Mouse (Mus musculus) heart, embryonic 10.5 days (tissue): ENCODE results near the gene Phf10. TPM values are rescaled to one million over a fixed set of nuclear protein-coding genes. Genes with fewer than 3 reads are reported as not detected.
"Not testable (repeated sequence)": the region's sequence is repeated elsewhere in the genome, so short reads cannot be mapped to it uniquely, and the experiment has no call there.

ENCODE experiments used
- DNase-seq: peaks from one replicate; pipeline ENCODE4 v3.0.0-alpha.2; 2017; ENCODE audit warnings: low spot score
- H3K27ac ChIP-seq: fragments of 300-500 bp; sonication (generic); 2 replicates; pipeline ENCODE4 v1.5.1; 2016; ENCODE audit warnings: mild to moderate bottlenecking
- H3K27me3 ChIP-seq: fragments of 300-500 bp; sonication (generic); 2 replicates; pipeline ENCODE4 v1.6.1; 2016; ENCODE audit warnings: mild to moderate bottlenecking; ENCODE audit not compliant: poor library complexity, insufficient read depth, severe bottlenecking
- H3K36me3 ChIP-seq: fragments of 300-500 bp; sonication (generic); 2 replicates; pipeline ENCODE4 v1.6.1; 2016; ENCODE audit warnings: mild to moderate bottlenecking, moderate library complexity
- H3K4me1 ChIP-seq: fragments of 300-500 bp; sonication (generic); 2 replicates; pipeline ENCODE4 v1.6.1; 2016; ENCODE audit warnings: mild to moderate bottlenecking
- H3K4me3 ChIP-seq: fragments of 300-500 bp; sonication (generic); 2 replicates; pipeline ENCODE4 v1.5.1; 2016; ENCODE audit warnings: mild to moderate bottlenecking, moderate library complexity
- H3K9me3 ChIP-seq: fragments of 300-500 bp; sonication (generic); 2 replicates; pipeline ENCODE4 v1.6.1; 2016; ENCODE audit warnings: mild to moderate bottlenecking, moderate library complexity
- WGBS: fragments of 180-500 bp; shearing (Covaris S2); methylation state at CpG from one replicate; pipeline ENCODE4 v1.1.7; 2016; 5-methylcytosine and 5-hydroxymethylcytosine counted together
- polyA plus RNA-seq: library from polyadenylated mRNA; unstranded; fragments of >200 nt; fragmentation: Nextera tagmentation; extraction: Ambion mirVana; gene quantifications from 2 replicates; pipeline ENCODE4 v1.2.1, GENCODE M21; 2016

Gene Phf10
- polyA plus RNA-seq, 1 experiment from 2014 or later: 33.3 TPM

GRCm38 (mm10) chr17:14961557-14962154, 583 bp upstream of the Phf10 start:
- not testable (repeated sequence) for H3K27ac ChIP-seq, H3K36me3 ChIP-seq, DNase-seq, H3K9me3 ChIP-seq, H3K27me3 ChIP-seq, H3K4me1 ChIP-seq, H3K4me3 ChIP-seq
- no CpG with 5 or more reads among the region's 44 CpGs for WGBS

GRCm38 (mm10) chr17:14960520-14960919, 553 bp downstream of the Phf10 start:
- DNase-seq: no peak
- Histone ChIP-seq H3K27ac (peak overlapping the region; percentile 90), H3K4me1 (peaks cover 7% of the 10 kb centered on the region), H3K4me3 (peak overlapping the region; percentile 77), H3K27me3 (no peaks in the 10 kb centered on the region), H3K9me3 (no peaks in the 10 kb centered on the region), H3K36me3 (peaks cover 3% of the 10 kb centered on the region; the same call in 1 of the 2 replicates)
- WGBS: under 1% methylated on average over 21 of the region's 23 CpGs

DNA sequence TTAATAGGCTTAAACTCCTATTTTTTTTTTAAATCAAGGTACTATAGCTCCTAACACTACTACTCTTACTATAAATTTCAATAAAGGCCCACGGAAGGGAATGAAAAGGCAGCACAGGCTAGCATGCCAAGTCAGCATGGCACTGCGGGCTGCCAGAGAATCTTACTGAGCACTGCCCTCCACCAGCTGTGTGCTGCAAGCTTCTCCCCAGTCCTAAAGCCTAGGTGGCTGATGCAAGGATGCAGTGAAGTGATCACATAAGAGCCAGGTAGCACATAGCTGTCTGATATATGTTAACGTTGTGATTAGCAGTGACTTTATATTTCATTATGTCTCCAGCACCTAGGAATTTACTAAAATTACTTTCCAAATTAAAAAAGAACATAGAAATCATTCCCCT, 1.1 kb downstream of the Phf10 start:
- Histone ChIP-seq H3K27me3 (no peaks in the 10 kb centered on the region), H3K9me3 (no peaks in the 10 kb centered on the region), H3K36me3 (peaks cover 3% of the 10 kb centered on the region; the same call in 1 of the 2 replicates), H3K4me3 (peak overlapping the region; percentile 77), H3K27ac (no peak overlapping the region), H3K4me1 (peaks cover 7% of the 10 kb centered on the region)
- 29% methylated on average over 3 of the region's 3 CpGs for WGBS
- DNase-seq: no peak

GRCm38 (mm10) chr17:14958686-14959327, 2.3 kb downstream of the Phf10 start:
- peaks cover 7% of the 10 kb centered on the region for H3K4me1 ChIP-seq
- no peaks in the 10 kb centered on the region for H3K9me3 ChIP-seq
- H3K27ac ChIP-seq: no peak overlapping the region
- no peak overlapping the region for H3K4me3 ChIP-seq
- 81% methylated on average over 5 of the region's 5 CpGs for WGBS
- DNase-seq: no peak
- H3K27me3 ChIP-seq: no peaks in the 10 kb centered on the region
- peaks cover 9% of the 10 kb centered on the region for H3K36me3 ChIP-seq

DNA sequence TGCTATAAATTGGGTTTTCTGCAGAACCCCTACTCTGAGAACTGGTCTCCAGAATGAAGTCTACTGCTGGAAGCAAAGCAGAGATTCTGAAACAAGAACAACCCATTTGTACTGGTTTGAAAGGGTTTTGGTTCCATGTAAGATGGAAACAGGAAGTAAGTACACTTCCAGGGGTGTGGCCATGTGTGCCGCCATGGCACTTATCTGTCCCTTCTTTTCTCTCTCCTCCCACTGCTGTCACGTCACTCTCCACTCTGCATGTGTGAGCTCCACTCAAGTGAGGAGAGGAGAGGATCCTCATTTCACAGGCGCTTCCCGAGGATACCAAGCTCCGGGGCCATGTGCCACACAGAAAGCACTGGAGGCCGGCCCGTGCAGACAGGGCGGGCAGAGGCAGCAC, 7.6 kb downstream of the Phf10 start:
- Histone ChIP-seq H3K4me1 (no peaks in the 10 kb centered on the region), H3K9me3 (no peaks in the 10 kb centered on the region), H3K4me3 (no peak overlapping the region), H3K27me3 (no peaks in the 10 kb centered on the region), H3K27ac (no peak overlapping the region), H3K36me3 (peaks cover 48% of the 10 kb centered on the region)
- DNase-seq: no peak
- WGBS: 77% methylated on average over 8 of the region's 8 CpGs

GRCm38 (mm10) chr17:14949161-14949827, 11.8 kb downstream of the Phf10 start:
- Histone ChIP-seq H3K27ac (no peak overlapping the region), H3K36me3 (peaks cover 65% of the 10 kb centered on the region), H3K27me3 (no peaks in the 10 kb centered on the region), H3K9me3 (no peaks in the 10 kb centered on the region), H3K4me1 (0 out of 2 replicates have a peak, but pooled peaks cover 8% of the 10 kb centered on the region), H3K4me3 (no peak overlapping the region)
- DNase-seq: no peak
- 84% methylated on average over 7 of the region's 7 CpGs for WGBS

DNA sequence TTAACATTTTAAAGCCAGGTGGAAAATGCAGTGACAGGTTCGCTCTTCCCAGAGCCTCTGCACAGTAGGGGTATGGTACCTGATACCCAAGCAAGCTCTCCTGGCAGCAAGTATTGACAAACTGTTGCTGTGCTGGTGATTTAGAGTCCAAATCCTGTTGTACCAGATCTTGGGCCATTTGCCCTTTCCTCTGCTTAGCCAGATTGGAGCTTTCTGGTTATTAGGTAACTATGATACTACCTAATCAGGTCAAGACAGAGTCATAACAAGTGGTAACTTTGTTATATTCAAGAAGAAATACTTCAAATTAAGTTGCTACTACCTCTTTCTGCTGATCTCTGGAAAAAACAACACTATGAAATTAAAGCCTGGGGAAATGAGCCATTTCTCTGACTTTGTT, 16.5 kb downstream of the Phf10 start:
- Histone ChIP-seq H3K4me3 (peak overlapping the region; percentile 77; the same call in 1 of the 2 replicates), H3K9me3 (no peaks in the 10 kb centered on the region), H3K27ac (no peak overlapping the region), H3K36me3 (peaks cover 26% of the 10 kb centered on the region), H3K27me3 (no peaks in the 10 kb centered on the region), H3K4me1 (peaks cover 16% of the 10 kb centered on the region)
- 84% methylated on average over 1 of the region's 1 CpGs for WGBS
- DNase-seq: no peak

DNA sequence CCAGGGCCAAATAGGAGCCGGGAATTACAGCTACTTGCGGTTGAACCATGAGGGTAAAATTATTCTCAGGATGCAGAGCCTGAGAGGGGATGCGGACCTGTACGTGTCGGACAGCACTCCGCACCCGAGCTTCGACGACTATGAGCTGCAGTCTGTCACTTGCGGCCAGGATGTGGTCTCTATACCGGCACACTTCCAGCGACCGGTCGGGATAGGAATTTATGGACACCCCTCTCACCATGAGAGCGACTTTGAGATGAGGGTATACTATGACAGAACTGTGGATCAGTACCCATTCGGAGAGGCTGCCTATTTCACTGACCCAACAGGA, 17.4 kb downstream of the Phf10 start:
- DNase-seq: no peak
- H3K9me3 ChIP-seq: no peaks in the 10 kb centered on the region
- H3K27ac ChIP-seq: peak overlapping the region; percentile 90
- 21% methylated on average over 16 of the region's 16 CpGs for WGBS
- H3K36me3 ChIP-seq: peaks cover 20% of the 10 kb centered on the region
- H3K4me3 ChIP-seq: peak overlapping the region; percentile 77
- peaks cover 16% of the 10 kb centered on the region for H3K4me1 ChIP-seq
- no peaks in the 10 kb centered on the region for H3K27me3 ChIP-seq

- H3K36me3 ChIP-seq: peaks cover 16% of the 10 kb centered on the region
- no peaks in the 10 kb centered on the region for H3K9me3 ChIP-seq
- under 1% methylated on average over 54 of the region's 54 CpGs for WGBS
- peak; percentile 99 for DNase-seq
- H3K4me1 ChIP-seq: peaks cover 16% of the 10 kb centered on the region
- no peaks in the 10 kb centered on the region for H3K27me3 ChIP-seq
- peak within 1 kb of the TSS; percentile 90 for H3K27ac ChIP-seq
- H3K4me3 ChIP-seq: peak within 1 kb of the TSS; percentile 77
Observed at GRCm38 (mm10) chr17:14943009-14943728, 17.9 kb downstream of the Phf10 start, which contains the start of the genes Wdr27 and 1600012H06Rik. TSS of gene Wdr27 (minus strand) at chr17:14943158. TSS of gene 1600012H06Rik (plus strand) at chr17:14943184.

DNA sequence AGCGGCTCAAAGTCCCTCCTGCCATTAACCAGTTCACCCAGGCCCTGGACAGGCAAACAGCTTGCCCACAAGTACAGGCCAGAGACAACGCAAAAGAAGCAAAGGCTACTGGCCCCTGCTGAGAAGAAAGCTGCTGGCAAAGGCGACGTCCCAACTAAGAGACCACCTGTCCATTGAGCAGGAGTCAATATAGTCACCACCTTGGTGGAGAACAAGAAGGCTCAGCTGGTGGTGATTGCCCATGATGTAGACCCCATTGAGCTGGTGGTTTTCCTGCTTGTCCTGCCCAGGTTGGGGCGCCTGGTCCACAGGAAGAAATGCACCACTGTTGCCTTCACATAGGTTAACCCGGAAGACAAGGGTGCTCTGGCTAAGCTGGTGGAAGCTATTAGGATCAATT, 18.9 kb downstream of the Phf10 start:
- not testable (repeated sequence) for DNase-seq, H3K27ac ChIP-seq, H3K27me3 ChIP-seq, H3K9me3 ChIP-seq
- Histone ChIP-seq H3K36me3 (peaks cover 15% of the 10 kb centered on the region), H3K4me1 (peaks cover 16% of the 10 kb centered on the region), H3K4me3 (peak overlapping the region; percentile 77)
- 57% methylated on average over 6 of the region's 6 CpGs for WGBS

DNA sequence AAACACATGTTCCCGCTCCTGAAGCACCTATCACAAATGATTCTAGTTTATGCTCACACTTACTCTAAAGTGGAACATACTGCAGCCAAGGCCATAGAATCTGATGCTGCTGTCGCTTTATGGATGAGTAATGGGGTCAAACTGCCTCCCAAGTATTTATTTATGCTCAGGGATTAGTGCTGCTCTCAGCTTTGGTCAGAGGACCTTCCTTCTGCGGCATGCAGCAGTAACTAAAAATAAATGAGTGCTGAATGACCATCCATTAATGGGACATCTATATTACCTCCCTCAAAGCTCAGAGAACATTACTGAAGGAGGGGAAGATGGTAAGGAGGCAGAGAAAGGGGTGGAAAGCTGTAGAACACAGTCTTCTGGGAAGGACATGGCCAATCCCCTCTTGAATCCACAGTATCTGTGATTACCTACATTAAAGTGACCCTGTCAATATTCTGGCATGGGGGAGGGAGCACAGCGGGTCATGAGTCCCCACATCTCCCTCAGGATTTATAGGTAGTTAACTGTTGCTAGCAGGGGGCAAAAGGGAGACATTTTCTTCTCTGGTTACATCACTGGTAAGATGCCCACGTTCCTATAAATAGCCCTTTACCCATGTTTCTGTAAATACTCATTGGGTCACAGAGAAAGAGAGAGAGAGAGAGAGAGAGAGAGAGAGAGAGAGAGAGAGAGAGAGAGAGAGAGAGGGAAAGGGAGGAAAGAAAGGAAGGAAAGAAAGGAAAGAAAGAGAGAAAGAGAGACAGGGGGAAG, 25.1 kb downstream of the Phf10 start:
- H3K9me3 ChIP-seq: no peaks in the 10 kb centered on the region
- no peaks in the 10 kb centered on the region for H3K27me3 ChIP-seq
- H3K27ac ChIP-seq: no peak overlapping the region
- no peaks in the 10 kb centered on the region for H3K4me1 ChIP-seq
- H3K36me3 ChIP-seq: no peaks in the 10 kb centered on the region
- H3K4me3 ChIP-seq: no peak overlapping the region
- DNase-seq: no peak
- WGBS: 68% methylated on average over 5 of the region's 5 CpGs

DNA sequence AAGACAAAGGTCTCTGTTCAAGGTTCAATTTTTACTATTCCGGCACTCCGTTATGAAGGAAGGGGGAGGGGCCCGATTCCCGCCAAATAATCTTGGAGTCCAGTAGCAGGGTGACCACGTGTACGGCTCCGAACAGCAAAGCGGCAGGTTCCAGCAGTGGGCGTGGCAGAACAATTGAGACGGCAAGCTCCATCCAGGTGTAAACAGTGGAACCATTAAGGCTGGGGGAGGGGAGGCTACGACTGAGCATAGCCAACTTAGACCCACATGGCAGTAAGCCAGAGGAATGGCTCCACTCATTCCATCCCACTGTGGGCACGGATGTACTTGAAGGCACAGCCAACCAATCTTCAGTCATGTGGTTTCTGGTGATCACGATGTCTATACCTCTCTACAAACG, 25.8 kb downstream of the Phf10 start:
- not testable (repeated sequence) for H3K4me3 ChIP-seq, H3K4me1 ChIP-seq, DNase-seq, H3K27me3 ChIP-seq, H3K36me3 ChIP-seq, H3K9me3 ChIP-seq, H3K27ac ChIP-seq
- 86% methylated on average over 14 of the region's 14 CpGs for WGBS
